Mouse (Mus musculus) kidney, embryonic 14.5 days (tissue): ENCODE measurements at regions not wholly inside any gene's neighbourhood (a gene's known extent, or its start where the extent isn't known, plus 50 kb on each side); places are given as distances from the start of the nearest gene placed in this dataset.

Experiments used
- ATAC-seq: fragments of 200-750 bp; cut with Nextera tagmentation; 2 replicates; pipeline ENCODE4 v1.8.0; 2017; ENCODE audit warnings: moderate number of reproducible peaks, mild to moderate bottlenecking, moderate TSS enrichment, moderate library complexity; ENCODE audit not compliant: low FRiP score, low TSS enrichment
- H3K27ac ChIP-seq: fragments of 300-500 bp; sonication (generic); 2 replicates; pipeline ENCODE4 v1.5.1; 2014; ENCODE audit warnings: low read depth, mild to moderate bottlenecking, low read length, moderate library complexity, mixed read lengths
- H3K27me3 ChIP-seq: fragments of 300-500 bp; sonication (generic); 2 replicates; pipeline ENCODE4 v1.6.1; 2014; ENCODE audit warnings: mild to moderate bottlenecking, low read length; ENCODE audit not compliant: control insufficient read depth, insufficient read depth
- H3K36me3 ChIP-seq: fragments of 300-500 bp; sonication (generic); 2 replicates; pipeline ENCODE4 v1.6.1; 2014; ENCODE audit warnings: low read length, mixed read lengths; ENCODE audit not compliant: control insufficient read depth, insufficient read depth
- H3K4me1 ChIP-seq: fragments of 300-500 bp; sonication (generic); 2 replicates; pipeline ENCODE4 v1.6.1; 2014; ENCODE audit warnings: low read length, mixed read lengths; ENCODE audit not compliant: control insufficient read depth, insufficient read depth
- H3K4me2 ChIP-seq: fragments of 300-500 bp; sonication (generic); replicated peaks from 2 replicates; pipeline ENCODE4 v1.6.1; 2014; ENCODE audit warnings: low read depth, mild to moderate bottlenecking, low read length
- H3K4me3 ChIP-seq: fragments of 300-500 bp; sonication (generic); 2 replicates; pipeline ENCODE4 v1.5.1; 2014; ENCODE audit warnings: mild to moderate bottlenecking, low read length
- H3K9ac ChIP-seq: fragments of 300-500 bp; sonication (generic); 2 replicates; pipeline ENCODE4 v1.6.1; 2014; ENCODE audit warnings: low read depth, mild to moderate bottlenecking, low read length, moderate library complexity
- H3K9me3 ChIP-seq: fragments of 300-500 bp; sonication (generic); 2 replicates; pipeline ENCODE4 v1.6.1; 2016; ENCODE audit warnings: low read length; ENCODE audit not compliant: control insufficient read depth
- WGBS: fragments of 180-500 bp; shearing (Covaris S2); extraction: QIAGEN DNeasy Blood & Tissue Kit; methylation state at CpG from one replicate; pipeline ENCODE4 v1.1.7; 2014; 5-methylcytosine and 5-hydroxymethylcytosine counted together

GRCm38 (mm10) chr15:92903821-92904220 is 371.2 kb downstream of the Gxylt1 start:
- ATAC-seq = no peak
- Histone ChIP-seq H3K4me2 (no peak overlapping the region), H3K9ac (no peak overlapping the region), H3K36me3 (no peaks in the 10 kb centered on the region), H3K9me3 (no peaks in the 10 kb centered on the region), H3K27me3 (no peaks in the 10 kb centered on the region), H3K27ac (no peak overlapping the region), H3K4me1 (no peaks in the 10 kb centered on the region), H3K4me3 (no peak overlapping the region)
- WGBS = 75% methylated on average over 8 of the region's 8 CpGs

DNA sequence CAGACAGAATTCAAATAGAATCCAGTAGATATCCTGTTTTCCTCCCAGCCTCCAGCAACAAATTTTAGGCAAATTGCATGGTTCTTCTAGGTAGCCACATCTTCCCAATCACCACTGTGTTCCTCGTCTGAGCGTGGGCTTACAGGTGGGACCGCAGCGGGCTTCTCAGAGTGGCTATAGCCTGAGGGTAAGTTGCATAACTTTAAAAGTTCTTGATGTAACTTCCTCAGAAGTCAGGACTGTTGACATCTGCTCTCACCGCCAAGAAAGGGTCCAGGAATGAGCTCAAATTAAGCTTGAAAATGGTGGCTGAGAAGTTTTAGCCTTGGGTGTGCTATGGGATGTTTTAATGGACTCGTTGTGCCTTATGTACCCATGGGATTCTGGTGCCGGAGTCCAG is 377.7 kb downstream of the Gxylt1 start:
- Histone ChIP-seq H3K9me3 (no peaks in the 10 kb centered on the region), H3K9ac (no peak overlapping the region), H3K27me3 (no peaks in the 10 kb centered on the region), H3K4me3 (no peak overlapping the region), H3K27ac (no peak overlapping the region), H3K4me1 (no peaks in the 10 kb centered on the region), H3K36me3 (no peaks in the 10 kb centered on the region), H3K4me2 (no peak overlapping the region)
- WGBS = 87% methylated on average over 7 of the region's 7 CpGs
- no peak for ATAC-seq

DNA sequence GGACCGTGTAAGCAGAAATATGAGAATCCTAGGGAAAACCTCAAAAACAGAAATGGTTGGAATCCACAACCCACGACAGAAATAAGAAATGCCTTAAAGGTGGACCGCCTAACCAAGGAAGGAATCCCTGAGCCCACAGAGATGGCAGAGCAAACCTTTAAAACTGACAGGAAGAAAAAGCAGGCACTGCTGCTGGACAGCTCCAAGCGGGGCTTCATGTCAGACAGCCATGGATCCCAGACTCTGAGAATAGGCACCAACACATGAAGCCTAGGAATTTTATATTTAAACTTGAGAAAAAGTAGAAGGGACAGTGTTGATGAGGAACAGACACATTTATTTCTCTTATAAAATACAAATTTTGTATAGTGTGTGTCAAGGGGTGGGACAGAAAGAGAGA is 379.1 kb downstream of the Gxylt1 start:
- Histone ChIP-seq H3K4me1 (no peaks in the 10 kb centered on the region), H3K4me3 (no peak overlapping the region), H3K9ac (no peak overlapping the region), H3K27me3 (no peaks in the 10 kb centered on the region), H3K36me3 (no peaks in the 10 kb centered on the region), H3K9me3 (no peaks in the 10 kb centered on the region), H3K4me2 (no peak overlapping the region), H3K27ac (no peak overlapping the region)
- no peak for ATAC-seq
- 63% methylated on average over 4 of the region's 4 CpGs for WGBS

GRCm38 (mm10) chr15:92876438-92876837 is 398.5 kb downstream of the Gxylt1 start:
- no peak for ATAC-seq
- Histone ChIP-seq H3K27me3 (no peaks in the 10 kb centered on the region), H3K9ac (no peak overlapping the region), H3K4me3 (no peak overlapping the region), H3K9me3 (no peaks in the 10 kb centered on the region), H3K4me2 (no peak overlapping the region), H3K27ac (no peak overlapping the region), H3K36me3 (no peaks in the 10 kb centered on the region), H3K4me1 (no peaks in the 10 kb centered on the region)
- 87% methylated on average over 5 of the region's 5 CpGs for WGBS

GRCm38 (mm10) chr15:92864106-92864505 is 410.9 kb downstream of the Gxylt1 start:
- H3K4me1 ChIP-seq = no peaks in the 10 kb centered on the region
- no peak for ATAC-seq
- H3K4me3 ChIP-seq = no peak overlapping the region
- 88% methylated on average over 5 of the region's 5 CpGs for WGBS
- no peaks in the 10 kb centered on the region for H3K27me3 ChIP-seq
- H3K9ac ChIP-seq = no peak overlapping the region
- no peak overlapping the region for H3K4me2 ChIP-seq
- H3K27ac ChIP-seq = no peak overlapping the region
- H3K9me3 ChIP-seq = no peaks in the 10 kb centered on the region
- H3K36me3 ChIP-seq = no peaks in the 10 kb centered on the region

GRCm38 (mm10) chr15:92850854-92851253 is 424.1 kb downstream of the Gxylt1 start:
- Histone ChIP-seq H3K27ac (no peak overlapping the region), H3K9ac (no peak overlapping the region), H3K27me3 (no peaks in the 10 kb centered on the region), H3K4me2 (no peak overlapping the region), H3K4me3 (no peak overlapping the region), H3K4me1 (no peaks in the 10 kb centered on the region), H3K9me3 (no peaks in the 10 kb centered on the region), H3K36me3 (no peaks in the 10 kb centered on the region)
- no peak for ATAC-seq
- WGBS = 62% methylated on average over 5 of the region's 5 CpGs

- H3K27me3 ChIP-seq = no peaks in the 10 kb centered on the region
Observed at GRCm38 (mm10) chr15:92840035-92840434, 434.9 kb downstream of the Gxylt1 start.

GRCm38 (mm10) chr15:92839611-92840010 is 435.4 kb downstream of the Gxylt1 start:
- no peak for ATAC-seq
- Histone ChIP-seq H3K4me1 (no peaks in the 10 kb centered on the region), H3K4me3 (no peak overlapping the region), H3K9ac (no peak overlapping the region), H3K9me3 (no peaks in the 10 kb centered on the region), H3K27ac (no peak overlapping the region), H3K36me3 (no peaks in the 10 kb centered on the region), H3K27me3 (no peaks in the 10 kb centered on the region), H3K4me2 (no peak overlapping the region)
- 64% methylated on average over 4 of the region's 4 CpGs for WGBS

More at GRCm38 (mm10) chr15:92840035-92840434, 434.9 kb downstream of the Gxylt1 start:
- Histone ChIP-seq H3K27ac (no peak overlapping the region), H3K9ac (no peak overlapping the region), H3K9me3 (no peaks in the 10 kb centered on the region), H3K4me1 (no peaks in the 10 kb centered on the region), H3K36me3 (no peaks in the 10 kb centered on the region), H3K4me2 (no peak overlapping the region), H3K4me3 (no peak overlapping the region)
- 76% methylated on average over 5 of the region's 5 CpGs for WGBS
- no peak for ATAC-seq

- Histone ChIP-seq H3K4me2 (no peak overlapping the region), H3K27me3 (no peaks in the 10 kb centered on the region), H3K4me1 (no peaks in the 10 kb centered on the region), H3K36me3 (no peaks in the 10 kb centered on the region), H3K9ac (no peak overlapping the region), H3K9me3 (no peaks in the 10 kb centered on the region), H3K4me3 (no peak overlapping the region), H3K27ac (no peak overlapping the region)
- 71% methylated on average over 4 of the region's 4 CpGs for WGBS
- ATAC-seq = no peak
Observed at GRCm38 (mm10) chr15:92826136-92826535, 429.5 kb downstream of the Pdzrn4 start.
